Mouse (Mus musculus) liver, embryonic 14.5 days (tissue): ENCODE results near the gene Pmis2.

ENCODE experiments used
- CTCF ChIP-seq: IDR thresholded peaks from 2 replicates; pipeline ENCODE4 v1.5.1; 2016; ENCODE audit warnings: antibody characterized with exemption, low read depth, control low read depth
- EP300 ChIP-seq: IDR thresholded peaks from 2 replicates; pipeline ENCODE4 v1.6.1; 2016; ENCODE audit warnings: antibody characterized with exemption, low read depth

DNA sequence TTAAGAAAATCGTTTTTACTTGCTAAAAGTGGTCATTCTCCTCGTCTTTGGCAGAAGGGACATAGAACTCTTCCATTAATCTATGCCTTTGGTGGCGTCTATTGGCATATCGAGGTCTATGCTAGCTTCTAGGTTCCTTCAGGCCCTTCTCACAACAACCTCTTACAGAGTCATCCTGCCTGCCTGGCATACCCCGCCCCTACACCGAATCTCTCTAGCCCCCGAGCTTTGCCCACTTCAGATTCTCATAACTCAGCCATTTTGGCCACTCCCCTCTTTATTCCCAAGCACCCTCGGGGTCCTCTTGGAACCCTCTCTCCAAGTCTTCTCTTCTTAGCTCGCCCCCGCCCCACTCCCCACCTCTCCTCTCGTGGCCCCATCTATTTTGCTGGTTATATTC is 6.1 kb downstream of the Pmis2 start:
- TF ChIP-seq CTCF (no peak), EP300 (no peak)
